Mouse (Mus musculus): ENCODE measurements around the gene Clcc1.

GRCm38 (mm10) chr3:108689979-108690378, 36.3 kb downstream of the Clcc1 start:
- TF ChIP-seq CTCF (IDR thresholded peaks at IDR 0.05; ENCODE audit: borderline replicate concordance, extremely low read depth, insufficient read depth, insufficient read length) = no peak
- no peak for TF ChIP-seq POLR2A (IDR thresholded peaks at IDR 0.05; ENCODE audit: borderline replicate concordance, extremely low read depth, insufficient read depth, insufficient read length, poor library complexity, severe bottlenecking)

Measured in brain, embryonic 14.5 days (tissue).